Mouse (Mus musculus) MEL (cell line): Measurements from ENCODE around the gene Cpm. TPM values are rescaled to one million over a fixed set of nuclear protein-coding genes. Genes with fewer than 3 reads are reported as not detected.

Experiments used
- DNase-seq: peaks from one replicate; pipeline ENCODE4 v3.0.0; 2011; ENCODE audit warnings: low read depth, low spot score
- H3K27ac ChIP-seq: 2 replicates; pipeline ENCODE4 v1.5.1; 2012; ENCODE audit warnings: low read depth, mild to moderate bottlenecking, control low read depth, low read length, moderate library complexity; ENCODE audit not compliant: control insufficient read depth
- H3K27me3 ChIP-seq, 2 experiments: fragments of 150-350 bp in 1 of 2; sonication (generic) in 1 of 2; 2 replicates each; pipeline ENCODE4 v1.6.1; 2012; ENCODE audit warnings: low read length in 2 of 2, mild to moderate bottlenecking in 2 of 2, improper control_type of control experiment in 1 of 2, moderate library complexity in 1 of 2; ENCODE audit not compliant: insufficient read depth in 2 of 2, control insufficient read depth in 1 of 2
- H3K36me3 ChIP-seq, 2 experiments: 2 replicates each; pipeline ENCODE4 v1.6.1; 2012 to 2014; ENCODE audit warnings: low read length in 2 of 2, improper control_type of control experiment in 1 of 2, inconsistent platforms in 1 of 2, mild to moderate bottlenecking in 1 of 2; ENCODE audit not compliant: insufficient read depth in 2 of 2, control insufficient read depth in 1 of 2
- H3K4me1 ChIP-seq, 2 experiments: fragments of 150-350 bp in 1 of 2; sonication (generic) in 1 of 2; 2 replicates each; pipeline ENCODE4 v1.6.1; 2012; ENCODE audit warnings: low read length in 2 of 2, improper control_type of control experiment in 1 of 2, mild to moderate bottlenecking in 1 of 2; ENCODE audit not compliant: insufficient read depth in 2 of 2, control insufficient read depth in 1 of 2
- H3K4me3 ChIP-seq, 2 experiments: fragments of 150-350 bp in 1 of 2; sonication (generic) in 1 of 2; 2 replicates each; pipeline ENCODE4 v1.5.1; 2012; ENCODE audit warnings: low read depth in 2 of 2, low read length in 2 of 2, mild to moderate bottlenecking in 2 of 2, moderate library complexity in 2 of 2, control low read depth in 1 of 2, improper control_type of control experiment in 1 of 2; ENCODE audit not compliant: control insufficient read depth in 1 of 2, insufficient read depth in 1 of 2
- H3K79me2 ChIP-seq: 2 replicates; pipeline ENCODE4 v1.6.1; 2012; ENCODE audit warnings: mild to moderate bottlenecking, low read length, moderate library complexity; ENCODE audit not compliant: control insufficient read depth, poor library complexity, insufficient read depth
- H3K9ac ChIP-seq: 2 replicates; pipeline ENCODE4 v1.6.1; 2012; ENCODE audit warnings: low read depth, mild to moderate bottlenecking, control low read depth, low read length, moderate library complexity; ENCODE audit not compliant: control insufficient read depth, poor library complexity, severe bottlenecking
- H3K9me3 ChIP-seq: fragments of 150-350 bp; sonication (generic); replicated peaks from 2 replicates; pipeline ENCODE4 v1.6.1; 2012; ENCODE audit warnings: mild to moderate bottlenecking, low read length, improper control_type of control experiment, moderate library complexity; ENCODE audit not compliant: insufficient read depth
- BHLHE40 ChIP-seq: IDR thresholded peaks from 2 replicates; pipeline ENCODE4 v1.6.1; 2012; ENCODE audit warnings: low read depth, mild to moderate bottlenecking, inconsistent platforms, low read length, improper control_type of control experiment, borderline replicate concordance
- CHD1 ChIP-seq: IDR thresholded peaks from 2 replicates; pipeline ENCODE4 v1.6.1; 2012; ENCODE audit warnings: low read depth, mild to moderate bottlenecking, inconsistent platforms, low read length, improper control_type of control experiment
- ELF1 ChIP-seq: IDR thresholded peaks from 2 replicates; pipeline ENCODE4 v1.6.1; 2014; ENCODE audit warnings: low read depth, mild to moderate bottlenecking, inconsistent platforms, low read length, improper control_type of control experiment, moderate library complexity
- GABPA ChIP-seq: IDR thresholded peaks from 2 replicates; pipeline ENCODE4 v1.6.1; 2012; ENCODE audit warnings: low read depth, mild to moderate bottlenecking, inconsistent platforms, low read length, improper control_type of control experiment, moderate library complexity
- KAT2A ChIP-seq: conservative IDR thresholded peaks from 2 replicates; pipeline ENCODE4 v1.6.1; 2012; ENCODE audit warnings: low read depth, low read length, improper control_type of control experiment, inconsistent platforms
- MXI1 ChIP-seq: IDR thresholded peaks from 2 replicates; pipeline ENCODE4 v1.6.1; 2011; ENCODE audit warnings: mild to moderate bottlenecking, low read depth, low read length, improper control_type of control experiment
- MYC ChIP-seq: IDR thresholded peaks from 2 replicates; pipeline ENCODE4 v1.6.1; 2011; ENCODE audit warnings: low read depth, mild to moderate bottlenecking, low read length, improper control_type of control experiment, moderate library complexity
- NRF1 ChIP-seq: IDR thresholded peaks from 2 replicates; pipeline ENCODE4 v1.6.1; 2014; ENCODE audit warnings: low read depth, mild to moderate bottlenecking, inconsistent platforms, low read length, improper control_type of control experiment, moderate library complexity; ENCODE audit not compliant: poor library complexity, insufficient read depth, severe bottlenecking
- POLR2A ChIP-seq, 2 experiments: IDR thresholded peaks; 2 replicates each; pipeline ENCODE4 v1.6.1; 2011 to 2012; ENCODE audit warnings: low read length in 2 of 2, mild to moderate bottlenecking in 2 of 2, control low read depth in 1 of 2, improper control_type of control experiment in 1 of 2, low read depth in 1 of 2, moderate library complexity in 1 of 2; ENCODE audit not compliant: control insufficient read depth in 1 of 2, insufficient read depth in 1 of 2, poor library complexity in 1 of 2
- POLR2AphosphoS2 ChIP-seq: IDR thresholded peaks from 2 replicates; pipeline ENCODE4 v1.6.1; 2011; ENCODE audit warnings: low read length, improper control_type of control experiment
- POLR2AphosphoS5 ChIP-seq: IDR thresholded peaks from 2 replicates; pipeline ENCODE4 v1.6.1; 2012; ENCODE audit warnings: low read depth, borderline replicate concordance, mild to moderate bottlenecking, inconsistent platforms, low read length, moderate library complexity, mixed read lengths
- RAD21 ChIP-seq: IDR thresholded peaks from 2 replicates; pipeline ENCODE4 v1.6.1; 2011; ENCODE audit warnings: mild to moderate bottlenecking, low read depth, low read length, improper control_type of control experiment
- TBP ChIP-seq: IDR thresholded peaks from 2 replicates; pipeline ENCODE4 v1.8.0; 2011; ENCODE audit warnings: low read depth, low read length, improper control_type of control experiment
- TCF12 ChIP-seq: IDR thresholded peaks from 2 replicates; pipeline ENCODE4 v1.6.1; 2014; ENCODE audit warnings: low read depth, mild to moderate bottlenecking, inconsistent platforms, low read length, improper control_type of control experiment, moderate library complexity
- UBTF ChIP-seq: IDR thresholded peaks from 2 replicates; pipeline ENCODE4 v1.6.1; 2012; ENCODE audit warnings: low read depth, mild to moderate bottlenecking, inconsistent platforms, low read length, improper control_type of control experiment, moderate library complexity, borderline replicate concordance; ENCODE audit not compliant: insufficient read depth
- USF1 ChIP-seq: IDR thresholded peaks from 2 replicates; pipeline ENCODE4 v1.6.1; 2014; ENCODE audit warnings: low read depth, mild to moderate bottlenecking, inconsistent platforms, low read length, improper control_type of control experiment, moderate library complexity
- ZKSCAN1 ChIP-seq: IDR thresholded peaks from 2 replicates; pipeline ENCODE4 v1.6.1; 2012; ENCODE audit warnings: low read depth, mild to moderate bottlenecking, inconsistent platforms, low read length, improper control_type of control experiment, moderate library complexity
- polyA plus RNA-seq, 2 experiments: library from polyadenylated mRNA; stranded (reverse) in 1 of 2; unstranded in 1 of 2; fragments of >175 nt in 1 of 2; fragments of >200 nt in 1 of 2; gene quantifications; 2 replicates each; pipeline versions ENCODE4 v1.2.1 to v1.2.4; 2012; ENCODE audit warnings: low replicate concordance in 2 of 2, low read depth in 1 of 2; ENCODE audit not compliant: insufficient read length in 2 of 2, insufficient read depth in 1 of 2, missing spikeins in 1 of 2
- total RNA-seq: library from RNA; depleted of rRNA; stranded (reverse); fragments of 300-350 nt; gene quantifications from 2 replicates; pipeline ENCODE4 v1.2.3, GENCODE M21; 2012

The Cpm gene
- total and polyA plus RNA-seq, 3 experiments = 0.04 to 0.40 TPM; not detected in 1

DNA sequence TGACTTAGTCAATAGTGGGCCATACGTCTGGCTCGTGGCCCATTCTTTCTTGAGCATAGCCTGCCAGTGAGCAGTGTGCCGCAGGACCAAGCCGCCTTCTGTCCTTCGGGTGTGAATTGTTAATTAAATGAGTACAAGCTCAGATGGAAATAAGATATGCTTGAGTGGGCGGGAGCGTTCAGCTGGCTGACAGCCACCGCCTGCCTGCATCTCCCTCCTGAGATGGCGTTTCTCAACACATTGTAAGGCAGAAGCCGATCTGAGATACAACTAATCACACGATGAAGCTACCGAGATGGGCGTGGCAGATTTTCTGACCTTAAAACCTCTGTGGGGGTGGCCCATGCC lies 17.8 kb downstream of the Cpm start:
- no peaks in the 10 kb centered on the region for H3K4me1 ChIP-seq
- TF ChIP-seq NRF1 = no peak
- no peak for TF ChIP-seq ELF1
- TF ChIP-seq TCF12 = no peak
- no peak for TF ChIP-seq GABPA
- no peak for TF ChIP-seq MYC
- TF ChIP-seq, all 39 proteins: peak for 0

DNA sequence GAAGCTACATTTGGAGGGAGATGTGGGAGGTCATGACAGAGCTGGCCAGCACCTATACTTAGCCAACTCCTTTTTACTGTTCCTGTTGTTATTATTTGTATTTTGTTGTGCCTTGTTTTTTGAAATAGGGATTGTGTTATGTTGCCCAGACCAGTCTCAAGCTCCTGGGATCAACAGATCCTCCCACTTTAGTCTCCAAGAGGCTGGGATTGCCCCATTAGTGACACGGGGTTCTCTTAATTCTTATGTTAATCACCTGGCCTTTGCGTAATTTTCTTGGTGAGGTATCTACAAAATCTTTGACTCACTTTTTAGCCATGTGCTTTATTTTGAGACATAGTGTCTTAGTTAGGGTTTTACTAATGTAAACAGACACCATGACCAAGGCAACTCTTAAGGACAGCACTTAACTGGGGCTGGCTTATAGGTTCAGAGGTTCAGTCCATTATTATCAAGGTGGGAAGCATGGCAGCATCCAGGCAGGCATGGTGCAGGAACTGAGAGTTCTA lies 18.7 kb downstream of the Cpm start:
- no peak overlapping the region for H3K9ac ChIP-seq
- no peak for DNase-seq
- no peaks in the 10 kb centered on the region for H3K9me3 ChIP-seq
- H3K27me3 ChIP-seq = no peaks in the 10 kb centered on the region
- TF ChIP-seq UBTF (no peak), BHLHE40 (no peak), NRF1 (no peak), POLR2AphosphoS5 (no peak), ZKSCAN1 (no peak), POLR2AphosphoS2 (no peak), KAT2A (no peak), CHD1 (no peak), RAD21 (no peak), MXI1 (no peak), TBP (no peak), POLR2A (IDR thresholded peaks at IDR 0.05; ENCODE audit: control insufficient read depth in 1 of 2, insufficient read depth in 1 of 2, low read depth in 1 of 2, low read length in 2 of 2, poor library complexity in 1 of 2) (no peak), USF1 (no peak), GABPA (no peak)
- TF ChIP-seq, all 39 proteins: peak for 0
- Histone ChIP-seq H3K79me2 (no peaks in the 10 kb centered on the region), H3K4me3 (no peak overlapping the region), H3K27ac (no peak overlapping the region), H3K4me1 (no peaks in the 10 kb centered on the region), H3K36me3 (no peaks in the 10 kb centered on the region)

More for the DNA sequence above, 17.8 kb downstream of the Cpm start:
- H3K79me2 ChIP-seq = no peaks in the 10 kb centered on the region
- DNase-seq = no peak
- H3K9ac ChIP-seq = no peak overlapping the region
- H3K36me3 ChIP-seq = no peaks in the 10 kb centered on the region
- no peak overlapping the region for H3K4me3 ChIP-seq
- H3K9me3 ChIP-seq = no peaks in the 10 kb centered on the region
- no peaks in the 10 kb centered on the region for H3K27me3 ChIP-seq
- no peak overlapping the region for H3K27ac ChIP-seq
